Mouse (Mus musculus) central nervous system, embryonic 14 days (tissue): Measurements from ENCODE around the gene Syt9. TPM values are rescaled to one million over a fixed set of nuclear protein-coding genes. Genes with fewer than 3 reads are reported as not detected.

ENCODE experiments used
- polyA plus RNA-seq: library from polyadenylated mRNA; depleted of rRNA; stranded (reverse); fragments of >200 nt; gene quantifications from 2 replicates; pipeline ENCODE4 v1.2.3, GENCODE M21; 2012; rRNA removed

The Syt9 gene
- 9.2 and 9.6 TPM in 2 replicates for polyA plus RNA-seq

DNA sequence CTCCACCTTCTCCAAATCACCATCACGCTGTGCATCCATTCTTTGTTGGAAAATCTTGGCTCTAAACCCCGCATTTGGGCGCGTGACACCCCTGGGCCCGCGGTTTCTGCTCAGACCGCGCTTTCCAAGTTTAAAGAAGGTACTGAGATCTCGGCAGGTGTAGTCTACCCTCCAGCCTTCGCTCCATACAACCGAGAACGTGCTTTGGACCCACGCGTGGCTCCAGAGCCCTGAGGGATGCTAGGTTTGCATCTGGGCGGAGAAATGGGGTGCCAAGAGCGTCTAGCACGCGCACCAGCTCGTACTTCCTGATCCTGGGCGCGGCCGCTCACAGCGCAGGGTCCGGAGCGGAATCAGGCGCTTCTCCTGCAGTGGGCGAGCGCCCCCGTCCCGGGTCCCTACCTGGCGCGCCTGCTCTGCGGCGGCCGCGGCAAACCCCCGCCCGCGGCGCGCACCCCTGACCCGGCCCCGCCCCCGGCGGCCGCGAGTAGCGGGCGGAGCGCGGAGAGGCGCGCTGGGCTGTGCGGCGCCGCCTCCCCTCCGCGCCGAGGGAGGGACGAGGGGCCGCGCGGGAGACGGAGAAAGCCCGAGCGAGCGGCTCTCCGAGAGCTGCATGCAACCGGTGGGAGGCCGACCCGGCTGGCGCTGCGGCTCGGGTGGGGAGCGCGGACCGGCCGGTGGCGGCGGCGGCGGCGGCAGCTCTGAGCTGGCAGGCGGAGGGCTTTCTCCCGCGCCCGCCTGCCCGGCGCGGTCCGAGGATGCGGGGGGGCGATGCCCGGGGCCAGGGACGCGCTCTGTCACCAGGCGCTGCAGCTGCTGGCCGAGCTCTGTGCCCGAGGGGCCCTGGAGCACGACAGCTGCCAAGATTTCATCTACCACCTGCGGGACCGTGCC is at the start of gene Syt9:
TSS of gene Syt9 (plus strand) at position 497 of the 894 bp plus-strand sequence.

DNA sequence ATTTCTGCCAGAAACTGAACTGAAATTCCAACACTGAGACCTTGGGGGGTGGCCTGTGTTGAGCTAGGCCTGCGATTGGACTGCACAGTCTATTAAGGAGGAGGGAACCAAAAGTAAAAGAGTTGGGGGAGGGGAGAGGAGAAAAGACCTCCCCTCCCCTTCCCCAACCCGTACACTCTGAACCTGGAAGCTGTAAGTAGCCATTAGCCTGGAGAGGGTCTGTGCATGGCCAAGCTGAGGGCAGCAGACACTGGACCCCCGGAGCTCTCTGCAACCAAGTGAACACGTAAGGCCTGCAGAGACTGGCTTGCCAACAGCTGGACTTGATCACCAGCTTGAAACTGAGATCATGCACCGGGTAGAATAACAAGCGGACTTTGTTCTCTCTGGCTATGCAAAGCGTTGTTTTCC is 196.7 kb downstream of the Syt9 start, which contains the start of gene Olfml1:
TSS of gene Olfml1 (plus strand) at position 186 of the 411 bp plus-strand sequence.

DNA sequence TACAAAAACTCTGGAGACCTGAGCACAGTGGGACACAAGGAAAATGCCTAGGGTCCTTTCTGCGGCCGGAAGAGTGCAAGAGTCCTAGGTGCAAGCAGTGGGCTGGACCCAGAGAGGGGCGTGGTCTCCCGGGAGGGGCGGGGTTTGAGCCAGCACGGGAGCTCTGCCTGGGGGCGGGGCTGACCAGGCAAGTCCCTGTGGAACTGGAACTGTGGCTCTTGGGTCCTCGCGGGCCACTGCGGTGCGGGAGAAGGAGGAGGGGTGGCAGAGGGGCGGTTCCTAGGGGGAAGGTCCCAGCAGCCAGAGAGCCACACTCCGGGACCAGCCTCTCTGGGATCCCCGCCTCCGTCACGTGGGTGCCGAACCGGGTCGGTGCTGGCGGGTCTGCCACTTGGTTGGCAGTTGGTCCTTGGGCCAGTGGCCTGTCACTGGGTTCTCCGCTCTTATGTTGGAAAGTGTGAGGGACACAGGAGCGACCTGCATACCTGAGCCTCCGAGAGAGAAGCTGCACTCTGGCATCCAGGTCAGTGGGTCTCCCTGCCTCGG is 224.4 kb downstream of the Syt9 start, which contains the start of gene Ppfibp2:
TSS of gene Ppfibp2 (plus strand) at position 351 of the 546 bp plus-strand sequence.

Other genes with a start within 250 kb of the Syt9 start
- gene Olfr715, start 239.6 kb upstream of the Syt9 start, polyA plus RNA-seq = not detected in 2 replicates
- not detected in 2 replicates for gene Olfr716, start 232.4 kb upstream of the Syt9 start, polyA plus RNA-seq
- gene Nlrp14, start 203.7 kb upstream of the Syt9 start, polyA plus RNA-seq = not detected in 2 replicates
- gene Rbmxl2, start 161.3 kb upstream of the Syt9 start, polyA plus RNA-seq = not detected in 2 replicates
- 3.3 and 7.1 TPM in 2 replicates for gene Olfml1, start 196.7 kb downstream of the Syt9 start, polyA plus RNA-seq
- gene Ppfibp2, start 224.5 kb downstream of the Syt9 start, polyA plus RNA-seq = 3.2 and 6.2 TPM in 2 replicates